Mouse (Mus musculus) layer of hippocampus, adult 8-10 months (tissue): Measurements from ENCODE around the gene Apobr. TPM values are rescaled to one million over a fixed set of nuclear protein-coding genes. Genes with fewer than 3 reads are reported as not detected.

ENCODE experiments used
- microRNA-seq, 2 experiments: library from miRNA; unstranded; fragments of <30 nt; microRNA quantifications; one replicate each; pipeline ENCODE4 v1.2.0; 2022
- total RNA-seq, 4 experiments: library from RNA; stranded (reverse); gene quantifications; 2 replicates each; pipeline ENCODE4 v1.2.4; 2022

The Apobr gene
- total RNA-seq, 4 experiments from 2014 or later = 0.41 to 3.3 (median 1.6) TPM

Small RNA genes within 50 kb of the gene (microRNA-seq; reads per million reads assigned to microRNA genes)
- gene Mir7059 = 5.3 to 5.7 reads per million in 2 experiments

Other genes with a start within 250 kb of the Apobr start
- gene Lat, start 215.4 kb upstream of the Apobr start, total RNA-seq = 1 to 10 TPM in 3 of 4 experiments, under 1 TPM in 1; 0.98 to 2.5 (median 1.7) TPM
- 100 to 1,000 TPM in 1 of 4 experiments, 10 to 100 TPM in 3; 84.2 to 104 (median 93.7) TPM for gene Spns1, start 207.5 kb upstream of the Apobr start, total RNA-seq
- 1 to 10 TPM; 5.2 to 8.0 (median 6.2) TPM for gene Nfatc2ip, start 188.2 kb upstream of the Apobr start, total RNA-seq
- not detected for gene Cd19, start 170.1 kb upstream of the Apobr start, total RNA-seq
- gene Rabep2, start 156.2 kb upstream of the Apobr start, total RNA-seq = 10 to 100 TPM; 15.6 to 22.1 (median 17.1) TPM
- gene Atp2a1, start 121.8 kb upstream of the Apobr start, total RNA-seq = 1 to 10 TPM in 3 of 4 experiments, under 1 TPM in 1; 0.99 to 5.6 (median 1.2) TPM
- gene Sh2b1, start 109.5 kb upstream of the Apobr start, total RNA-seq = 10 to 100 TPM; 66.0 to 70.3 (median 67.3) TPM
- gene Tufm, start 97.6 kb upstream of the Apobr start, total RNA-seq = 10 to 100 TPM; 68.9 to 84.1 (median 80.1) TPM
- gene Atxn2l, start 81.5 kb upstream of the Apobr start, total RNA-seq = 100 to 1,000 TPM; 113 to 133 (median 125) TPM
- gene Eif3c, start 18.5 kb upstream of the Apobr start, total RNA-seq = 100 to 1,000 TPM; 166 to 196 (median 174) TPM
- gene Cln3, start 875 bp downstream of the Apobr start, total RNA-seq = 10 to 100 TPM; 31.7 to 46.5 (median 42.0) TPM
- gene Il27, start 10.0 kb downstream of the Apobr start, total RNA-seq = not detected
- gene Nupr1, start 45.9 kb downstream of the Apobr start, total RNA-seq = 10 to 100 TPM; 10.4 to 15.3 (median 13.2) TPM
- 10 to 100 TPM; 21.7 to 34.8 (median 33.7) TPM for gene Sgf29, start 64.4 kb downstream of the Apobr start, total RNA-seq
- gene Sult1a1, start 91.5 kb downstream of the Apobr start, total RNA-seq = 10 to 100 TPM in 1 of 4 experiments, 1 to 10 TPM in 3; 6.6 to 13.0 (median 8.6) TPM
- gene Bola2, start 110.5 kb downstream of the Apobr start, total RNA-seq = 100 to 1,000 TPM in 1 of 4 experiments, 10 to 100 TPM in 3; 73.9 to 105 (median 92.5) TPM
- 10 to 100 TPM; 19.7 to 21.0 (median 20.1) TPM for gene Slx1b, start 110.8 kb downstream of the Apobr start, total RNA-seq
- gene Coro1a, start 122.8 kb downstream of the Apobr start, total RNA-seq = 100 to 1,000 TPM; 119 to 166 (median 141) TPM
- 100 to 1,000 TPM; 165 to 197 (median 178) TPM for gene Mapk3, start 174.7 kb downstream of the Apobr start, total RNA-seq
- gene Gdpd3, start 181.4 kb downstream of the Apobr start, total RNA-seq = 1 to 10 TPM; 4.4 to 7.9 (median 5.0) TPM
- gene Ypel3, start 192.0 kb downstream of the Apobr start, total RNA-seq = 100 to 1,000 TPM; 236 to 283 (median 255) TPM
- gene Tbx6, start 196.5 kb downstream of the Apobr start, total RNA-seq = 1 to 10 TPM in 3 of 4 experiments, under 1 TPM in 1; 0.43 to 1.5 (median 1.2) TPM
- gene Ppp4c, start 207.6 kb downstream of the Apobr start, total RNA-seq = 10 to 100 TPM; 49.5 to 55.7 (median 51.9) TPM
- gene Fam57b, start 212.7 kb downstream of the Apobr start, total RNA-seq = 10 to 100 TPM; 57.3 to 67.6 (median 62.6) TPM
- gene 4930451I11Rik, start 246.7 kb downstream of the Apobr start, total RNA-seq = not detected